Mouse (Mus musculus): ENCODE measurements around the gene Josd1. TPM values are rescaled to one million over a fixed set of nuclear protein-coding genes. Genes with fewer than 3 reads are reported as not detected.

Gene Josd1
- polyA plus RNA-seq (2017; shearing (Covaris generic)) = 4.2 TPM

DNA sequence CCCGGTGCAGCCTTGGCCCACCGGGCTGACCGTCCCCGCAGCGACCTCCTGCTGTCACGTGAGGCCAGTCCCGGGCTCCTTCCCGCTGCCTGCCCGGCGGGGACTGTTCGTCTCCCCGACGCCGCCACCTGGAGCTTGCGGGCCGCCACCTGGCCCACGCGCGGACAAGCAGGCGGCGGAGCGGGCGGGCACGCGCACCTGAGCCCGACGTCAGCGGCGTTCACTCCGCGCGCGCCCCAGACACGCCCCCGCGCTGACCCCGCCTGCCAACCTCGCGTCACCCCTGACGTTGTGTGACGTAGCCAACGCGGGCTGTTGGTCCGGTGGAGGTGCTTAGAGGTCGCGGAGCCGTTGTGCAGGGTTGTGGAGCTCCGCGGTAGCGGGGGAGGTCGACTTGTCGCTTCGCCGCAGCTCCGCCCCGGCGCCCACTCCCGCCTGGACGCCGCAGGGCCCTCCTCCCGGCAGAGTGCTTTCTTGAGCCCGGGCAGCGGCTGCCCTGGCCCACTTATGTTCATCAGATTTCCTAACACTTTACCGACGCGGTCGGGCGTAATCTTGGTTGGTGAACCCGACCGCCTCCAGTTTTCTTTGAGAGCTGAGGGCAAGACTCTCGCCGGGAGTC, at the start of gene Josd1:
TSS of gene Josd1 (minus strand) at position 274 of the 622 bp plus-strand sequence.

DNA sequence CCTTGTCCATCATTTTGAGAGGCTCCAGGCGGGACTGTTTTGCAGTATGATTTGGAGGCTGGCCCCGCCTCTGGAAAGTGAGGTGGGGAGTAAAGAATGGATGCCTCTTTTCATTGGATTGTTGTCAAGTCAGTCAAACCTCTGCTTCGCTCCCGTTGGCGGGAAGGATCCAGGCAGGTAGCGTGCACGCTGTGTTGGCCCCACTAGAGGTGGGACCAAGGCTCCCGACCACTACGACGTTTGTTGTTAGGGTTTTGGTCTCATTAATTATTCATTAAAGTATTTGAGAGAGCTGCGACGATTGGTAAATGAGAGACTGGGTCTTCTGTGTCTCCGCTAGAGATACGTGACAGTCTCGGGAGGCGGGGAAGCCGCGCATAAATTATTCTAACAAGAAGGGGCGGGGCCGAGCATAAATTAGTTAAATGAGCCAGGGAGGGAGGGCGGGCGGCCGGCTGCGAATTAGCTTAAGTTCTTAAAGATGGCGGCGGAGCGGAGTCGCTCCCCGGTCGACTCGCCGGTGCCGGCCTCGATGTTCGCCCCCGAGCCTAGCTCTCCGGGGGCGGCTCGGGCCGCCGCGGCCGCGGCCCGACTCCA, 2.8 kb upstream of the Josd1 start, which contains the start of gene Gtpbp1:
TSS of gene Gtpbp1 (plus strand) at position 420 of the 597 bp plus-strand sequence.

DNA sequence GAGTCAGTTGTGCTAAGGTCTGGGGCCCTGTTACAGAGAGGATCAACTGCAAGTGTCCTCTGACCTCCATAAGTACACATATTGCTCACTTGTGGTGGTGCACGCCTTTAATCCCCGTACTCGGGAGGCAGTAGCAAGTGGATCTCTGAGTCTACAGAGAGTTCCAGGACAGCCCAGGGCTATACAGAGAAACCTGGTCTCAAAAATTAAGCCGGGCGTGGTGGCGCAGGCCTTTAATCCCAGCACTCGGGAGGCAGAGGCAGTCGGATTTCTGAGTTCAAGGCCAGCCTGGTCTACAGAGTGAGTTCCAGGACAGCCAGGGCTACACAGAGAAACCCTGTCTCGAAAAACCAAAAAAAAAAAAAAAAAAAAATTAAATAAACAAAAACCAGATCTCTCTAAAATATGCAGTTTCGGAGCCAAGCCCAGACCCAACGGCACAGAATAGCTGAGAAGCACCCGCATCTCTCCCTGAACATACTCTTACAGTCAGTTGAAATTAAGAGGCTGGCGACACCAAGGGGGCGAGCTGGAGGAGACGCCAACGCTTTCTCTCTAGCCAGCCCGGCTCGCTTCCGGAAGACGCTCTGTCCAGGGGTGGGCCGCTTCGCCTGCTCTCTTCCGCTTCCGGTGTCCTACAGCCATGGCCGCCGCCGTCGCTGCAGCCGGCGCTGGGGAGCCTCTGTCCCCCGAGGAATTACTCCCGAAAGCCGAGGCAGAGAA, 17.3 kb downstream of the Josd1 start, which contains the start of gene Tomm22:
TSS of gene Tomm22 (plus strand) at position 613 of the 723 bp plus-strand sequence.

DNA sequence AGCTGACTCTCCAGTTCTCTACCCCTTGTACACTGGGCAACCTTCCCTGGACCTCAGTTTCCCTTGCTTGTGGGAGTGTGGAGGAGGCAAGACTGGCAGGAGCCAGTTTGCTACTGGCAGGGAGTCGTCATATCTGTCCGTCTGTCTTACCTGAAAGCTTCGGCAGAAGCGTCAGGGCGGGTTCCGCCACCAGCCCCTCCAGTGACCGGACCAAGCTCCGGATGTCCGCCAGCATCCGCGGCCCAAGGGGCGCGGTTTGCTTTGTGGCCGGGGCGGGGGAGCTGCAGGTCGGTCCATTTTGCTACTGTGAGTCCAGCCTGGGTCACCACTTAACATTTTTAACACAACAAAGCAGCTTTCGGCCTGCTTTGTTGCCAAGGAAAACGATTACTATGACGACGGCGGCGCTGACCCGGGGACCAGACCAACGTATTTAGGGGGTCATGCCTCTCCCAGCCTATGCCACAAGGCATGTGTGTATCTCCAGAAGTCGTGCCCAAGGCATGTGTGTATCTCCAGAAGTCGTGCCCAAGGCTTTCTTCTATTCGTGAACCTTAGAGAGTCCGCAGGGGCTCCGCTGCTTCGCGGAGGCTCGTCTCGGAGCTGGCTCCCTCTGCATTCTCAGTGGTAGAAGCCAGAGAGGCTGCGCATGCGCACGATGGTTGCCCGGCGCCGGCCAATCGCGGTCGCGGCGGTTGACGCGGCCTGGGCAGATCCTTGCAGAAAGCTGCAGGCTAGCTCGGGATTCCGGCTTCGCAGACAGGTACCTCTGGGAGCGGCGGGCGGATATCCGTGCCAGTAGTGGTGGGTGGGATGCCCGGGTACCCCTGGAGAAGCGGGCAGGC, 29.0 kb downstream of the Josd1 start, which contains the start of the genes Fam227a and Cby1:
TSS of gene Fam227a (minus strand) at position 426 of the 845 bp plus-strand sequence.
TSS of gene Cby1 (plus strand) at position 669 of the 845 bp plus-strand sequence.

Other genes with a start within 250 kb of the Josd1 start
- gene Csnk1e, start 232.4 kb downstream of the Josd1 start, polyA plus RNA-seq (2017; shearing (Covaris generic)) = 6.4 TPM
- gene Kcnj4, start 182.7 kb downstream of the Josd1 start, polyA plus RNA-seq (2017; shearing (Covaris generic)) = not detected
- gene Kdelr3, start 171.5 kb downstream of the Josd1 start, polyA plus RNA-seq (2017; shearing (Covaris generic)) = 0.48 TPM
- gene Ddx17, start 141.2 kb downstream of the Josd1 start, polyA plus RNA-seq (2017; shearing (Covaris generic)) = 23.9 TPM
- not detected for gene Dmc1, start 82.8 kb downstream of the Josd1 start, polyA plus RNA-seq (2017; shearing (Covaris generic))
- 0.79 TPM for gene Fam227a, start 29.0 kb downstream of the Josd1 start, polyA plus RNA-seq (2017; shearing (Covaris generic))
- gene Cby1, start 28.7 kb downstream of the Josd1 start, polyA plus RNA-seq (2017; shearing (Covaris generic)) = 18.3 TPM
- gene Tomm22, start 17.1 kb downstream of the Josd1 start, polyA plus RNA-seq (2017; shearing (Covaris generic)) = 223 TPM
- gene Gtpbp1, start 2.9 kb upstream of the Josd1 start, polyA plus RNA-seq (2017; shearing (Covaris generic)) = 77.5 TPM
- 11.0 TPM for gene Sun2, start 54.6 kb upstream of the Josd1 start, polyA plus RNA-seq (2017; shearing (Covaris generic))
- 13.6 TPM for gene Dnal4, start 89.9 kb upstream of the Josd1 start, polyA plus RNA-seq (2017; shearing (Covaris generic))
- gene Nptxr, start 116.8 kb upstream of the Josd1 start, polyA plus RNA-seq (2017; shearing (Covaris generic)) = 0.44 TPM
- gene Npcd, start 146.3 kb upstream of the Josd1 start, polyA plus RNA-seq (2017; shearing (Covaris generic)) = not detected
- gene Cbx6, start 146.8 kb upstream of the Josd1 start, polyA plus RNA-seq (2017; shearing (Covaris generic)) = 75.4 TPM
- 519 TPM for gene Apobec3, start 203.7 kb upstream of the Josd1 start, polyA plus RNA-seq (2017; shearing (Covaris generic))

Measured in inflammation-experienced regulatory T-cells, adult 16 weeks (primary cell).